Mouse (Mus musculus) left cerebral cortex, adult 8-10 months (tissue): ENCODE results near the gene Top1. TPM values are rescaled to one million over a fixed set of nuclear protein-coding genes. Genes with fewer than 3 reads are reported as not detected.

Experiments
- microRNA-seq, 2 experiments: library from miRNA; unstranded; fragments of <30 nt; microRNA quantifications; one replicate each; pipeline ENCODE4 v1.2.0; 2022
- total RNA-seq, 4 experiments: library from RNA; stranded (reverse); gene quantifications; 2 replicates each; pipeline ENCODE4 v1.2.4; 2022

Top1 gene
- total RNA-seq, 4 experiments from 2014 or later: 65.3 to 71.3 (median 70.4) TPM

Small RNA genes lying within 50 kb of the gene (microRNA-seq; reads per million reads assigned to microRNA genes)
- gene Gm23968: 0 reads per million in 2 experiments

Other genes starting within 250 kb of the Top1 start
- gene Plcg1, start 85.4 kb downstream of the Top1 start, total RNA-seq: 100 to 1,000 TPM; 103 to 121 (median 114) TPM
- gene Zhx3, start 227.1 kb downstream of the Top1 start, total RNA-seq: 10 to 100 TPM; 55.1 to 71.0 (median 64.2) TPM
- gene Lpin3, start 234.8 kb downstream of the Top1 start, total RNA-seq: 1 to 10 TPM in 2 of 4 experiments, under 1 TPM in 2; 0.76 to 1.2 (median 1.0) TPM